Mouse (Mus musculus) heart, postnatal 10 days (tissue): Measurements from ENCODE around the gene Hmg20b. TPM values are rescaled to one million over a fixed set of nuclear protein-coding genes. Genes with fewer than 3 reads are reported as not detected.
A peak's percentile ranks its signal among the peaks of the same experiment; 100 is the strongest.

Source experiments
- DNase-seq, 2 experiments: peaks; one replicate each; pipeline ENCODE4 v3.0.0; 2021
- intact Hi-C: fragments of 180-260 bp; cut with DNase I; formaldehyde crosslinking; loops from one replicate; pipeline ENCODE4 v1.15.1; 2025
- total RNA-seq, 2 experiments: library from RNA; stranded (reverse); gene quantifications; 2 replicates each; pipeline ENCODE4 v1.2.3; 2021

Gene Hmg20b
- total RNA-seq, 2 experiments from 2014 or later: 88.1 to 105 TPM

DNA sequence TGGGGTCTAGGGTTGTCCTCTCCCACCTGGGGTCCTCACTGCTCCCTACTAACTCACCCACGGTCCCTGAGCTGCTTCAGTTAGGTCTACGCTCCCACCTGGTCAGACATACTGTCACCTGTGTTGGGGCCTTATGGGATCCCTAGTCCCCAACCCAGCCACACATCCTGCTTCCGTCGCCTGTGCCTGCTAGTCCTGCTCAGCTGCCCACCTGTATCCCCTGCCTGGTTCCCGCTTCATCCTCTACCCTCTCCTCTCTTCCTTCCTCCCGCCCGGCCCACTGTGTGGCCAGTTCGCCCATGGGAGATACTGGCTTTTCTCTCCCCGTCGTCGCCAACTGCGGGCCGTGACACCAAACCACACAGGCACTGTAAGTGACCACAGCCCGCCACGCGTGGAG, 34.7 kb downstream of the Hmg20b start:
- DNase-seq: no peak
- intact Hi-C loops: no loop called here

DNA sequence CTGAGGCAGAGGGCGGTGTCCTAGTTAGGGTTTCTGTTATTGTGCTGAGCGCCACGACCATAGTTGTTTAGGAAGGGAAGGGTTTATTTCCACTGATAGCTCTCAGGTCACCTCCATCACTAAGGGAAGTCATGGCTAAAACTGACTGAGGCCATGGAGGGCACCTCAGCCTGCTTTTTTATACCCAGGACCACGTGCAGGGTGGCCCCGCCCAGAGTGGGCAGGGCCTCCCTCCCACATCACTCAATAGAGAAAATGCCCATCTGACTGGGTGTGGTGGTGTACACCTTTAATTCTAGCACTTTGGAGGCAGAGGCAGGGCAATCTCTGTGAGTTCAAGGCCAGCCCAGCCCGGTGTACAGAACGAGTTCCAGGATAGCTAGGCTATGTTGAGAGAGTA, 36.1 kb downstream of the Hmg20b start:
- intact Hi-C loops: no loop called here
- DNase-seq: no peak

DNA sequence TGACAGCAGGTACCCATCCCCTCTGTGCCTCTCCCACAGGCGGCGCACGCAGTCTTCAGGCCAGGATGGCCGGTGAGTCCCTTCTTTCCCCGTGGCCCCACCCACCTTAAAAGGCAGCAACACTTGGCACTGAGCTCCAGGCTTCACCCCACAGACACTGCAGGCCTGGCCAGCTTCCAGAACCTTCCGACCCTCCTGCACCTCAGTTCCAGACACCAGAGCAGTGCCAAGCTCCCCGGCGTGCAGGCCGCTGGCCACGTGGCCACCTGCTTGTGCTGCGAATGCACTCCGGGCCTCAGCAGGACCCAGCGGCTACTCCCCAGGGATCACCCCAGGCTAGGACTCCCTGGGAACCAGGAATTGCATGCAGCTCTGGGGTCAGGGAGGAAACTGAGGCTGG, 36.7 kb downstream of the Hmg20b start:
- no peak for DNase-seq
- intact Hi-C loops: no loop called here

DNA sequence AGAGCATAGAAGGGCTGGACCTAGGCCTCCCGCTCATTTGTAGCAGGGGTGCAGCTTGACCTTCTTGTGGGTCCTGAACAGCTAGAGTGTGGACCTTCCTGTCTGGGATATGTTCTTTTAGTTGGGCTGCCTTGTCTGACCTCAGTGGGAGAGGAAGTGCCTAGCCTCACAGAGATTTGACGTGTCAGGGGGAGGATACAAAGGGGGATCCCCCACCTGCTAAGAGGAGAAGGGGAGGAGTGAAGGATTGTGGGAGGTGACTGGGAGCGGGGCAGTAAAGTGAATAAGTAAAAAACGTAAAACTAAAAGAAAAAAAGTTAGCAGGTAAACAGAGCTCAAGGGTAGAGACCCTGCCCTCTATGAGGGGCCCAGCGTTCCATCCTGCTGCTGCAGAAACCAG, 40.7 kb downstream of the Hmg20b start:
- intact Hi-C loops: no loop called here
- no peak for DNase-seq

DNA sequence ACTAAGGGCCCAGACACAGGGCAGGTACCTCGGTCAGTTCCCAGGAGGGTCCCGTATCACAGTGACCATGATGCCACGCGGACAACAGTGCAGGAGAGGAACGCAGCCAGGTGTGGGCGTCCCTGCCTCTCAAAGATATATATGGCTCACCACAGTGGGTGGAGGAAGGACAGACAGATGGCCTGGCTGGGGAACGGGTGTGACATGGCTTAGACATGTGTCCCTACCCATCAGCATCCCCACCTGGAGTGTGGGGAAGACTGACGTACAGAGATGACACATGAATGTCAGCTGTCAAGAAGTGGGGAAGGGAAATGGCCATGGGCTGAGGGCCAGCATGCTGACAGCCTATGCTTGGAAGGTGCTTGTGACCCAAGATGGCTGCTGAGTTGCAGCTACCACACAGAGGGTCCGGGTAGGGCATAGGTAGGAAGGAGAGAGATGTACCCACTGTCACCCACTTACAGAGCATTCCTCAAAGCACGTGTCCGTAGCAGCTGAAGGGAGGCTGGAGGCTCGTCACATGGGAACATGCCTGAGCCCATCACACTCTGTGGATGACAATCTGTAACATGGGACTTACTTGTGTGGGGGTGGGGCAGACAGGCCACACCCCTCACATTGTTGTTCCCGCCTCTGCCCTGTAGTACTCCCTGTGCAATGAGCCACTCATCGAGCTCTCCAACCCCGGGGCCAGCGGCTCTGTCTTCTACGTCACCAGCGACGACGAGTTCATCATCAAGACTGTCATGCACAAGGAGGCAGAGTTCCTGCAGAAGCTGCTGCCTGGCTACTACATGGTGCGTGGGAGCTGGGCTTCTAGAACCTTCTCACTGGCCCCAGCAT, 43.2 kb downstream of the Hmg20b start:
- intact Hi-C loops: no loop called here
- no peak for DNase-seq

DNA sequence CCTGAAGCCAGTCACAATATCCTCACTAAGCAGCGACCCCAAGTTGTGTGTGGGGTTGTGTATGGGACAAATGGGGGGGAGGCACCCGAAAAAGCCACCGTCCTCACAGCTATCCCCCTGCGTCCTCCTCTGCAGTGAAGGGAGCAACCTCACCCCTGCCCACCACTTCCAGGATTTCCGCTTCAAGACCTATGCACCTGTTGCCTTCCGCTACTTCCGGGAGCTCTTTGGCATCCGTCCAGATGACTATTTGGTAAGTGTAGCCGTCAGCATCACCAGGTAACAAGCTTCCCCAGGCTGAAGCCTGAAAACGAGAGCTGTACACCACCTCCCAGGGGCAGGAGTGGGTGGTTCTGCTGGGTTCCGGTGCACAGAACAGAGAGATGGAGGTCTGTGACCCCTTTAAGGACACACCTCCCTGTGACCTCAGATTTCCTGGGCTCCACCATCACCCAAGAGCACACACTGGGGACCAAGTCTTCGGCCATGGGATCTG, 44.1 kb downstream of the Hmg20b start:
- no peak for DNase-seq
- intact Hi-C loops: no loop called here

DNA sequence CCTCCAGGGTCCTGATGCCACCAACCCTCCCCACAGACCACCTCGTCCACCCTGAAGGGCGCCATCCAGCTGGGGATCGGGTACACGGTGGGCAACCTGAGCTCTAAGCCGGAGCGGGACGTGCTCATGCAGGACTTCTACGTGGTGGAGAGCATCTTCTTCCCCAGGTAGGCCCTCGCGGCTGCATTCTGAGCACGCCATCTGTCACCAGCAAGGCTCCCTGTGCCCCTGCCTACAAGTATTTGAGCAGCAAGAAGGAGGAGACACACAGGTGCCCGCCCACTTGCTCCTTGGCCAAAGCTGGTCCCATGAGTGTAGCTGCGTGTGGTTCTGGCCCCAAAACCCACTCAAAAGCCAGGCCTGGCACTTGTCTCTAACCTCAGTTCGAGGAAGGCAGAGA, 44.6 kb downstream of the Hmg20b start:
- intact Hi-C loops: loop anchor here (1.0 kb wide), 1 partner anchor 16 kb away; no protein-coding TSS in a partner anchor
- DNase-seq: no peak

DNA sequence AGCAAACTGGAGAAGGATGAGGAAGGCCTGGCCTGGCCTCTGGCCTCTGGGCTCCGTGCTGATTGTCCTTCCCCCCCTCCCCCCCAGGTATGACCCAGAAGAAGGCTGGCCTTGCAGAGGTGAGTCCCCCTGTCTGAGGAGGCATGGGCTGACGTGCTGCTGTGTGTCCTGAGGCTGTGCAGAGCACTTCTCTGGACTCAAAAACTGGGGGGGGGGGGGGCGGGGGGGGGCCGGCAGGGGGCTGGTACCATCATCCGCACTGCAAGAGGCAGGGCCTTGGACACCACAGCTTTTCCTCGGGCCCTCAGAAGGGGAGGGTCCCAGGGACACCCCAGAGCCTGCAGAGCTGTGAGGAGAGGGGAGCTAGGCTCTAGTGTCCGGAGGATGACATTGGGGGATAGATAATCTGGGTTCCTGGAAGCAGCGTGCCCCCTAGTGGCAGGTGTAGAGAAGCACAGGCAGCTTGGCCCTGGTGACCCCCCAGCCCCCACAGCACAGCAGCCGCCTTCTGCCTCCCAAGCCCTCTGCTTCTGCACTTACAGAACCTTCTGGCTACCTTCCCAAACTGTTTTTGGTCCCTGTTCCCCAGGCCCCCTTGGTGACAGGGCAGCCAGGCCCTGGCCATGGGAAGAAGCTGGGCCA, 45.6 kb downstream of the Hmg20b start:
- peak; percentile 57 to 80 for DNase-seq
- intact Hi-C loops: loop anchor here (1.0 kb wide), 1 partner anchor 15 kb away; no protein-coding TSS in a partner anchor

DNA sequence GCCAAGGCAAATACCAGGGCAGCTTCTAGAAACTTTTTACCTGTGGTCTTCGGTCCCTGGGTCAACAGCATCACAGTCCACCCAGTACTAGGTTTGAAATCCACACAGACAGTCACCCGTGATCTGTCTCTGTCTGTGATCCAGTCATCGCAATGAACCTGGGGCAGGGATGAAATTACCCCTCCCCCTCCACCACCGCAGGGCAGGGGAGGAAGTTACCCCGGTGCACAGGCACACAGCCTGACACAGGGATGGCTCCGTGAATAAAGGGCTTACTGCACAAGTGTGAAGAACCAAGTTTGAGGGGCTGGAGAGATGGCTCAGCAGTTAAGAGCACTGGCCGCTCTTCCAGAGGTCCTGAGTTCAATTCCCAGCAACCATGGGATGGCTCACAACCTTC, 46.5 kb downstream of the Hmg20b start:
- intact Hi-C loops: no loop called here
- no peak for DNase-seq

DNA sequence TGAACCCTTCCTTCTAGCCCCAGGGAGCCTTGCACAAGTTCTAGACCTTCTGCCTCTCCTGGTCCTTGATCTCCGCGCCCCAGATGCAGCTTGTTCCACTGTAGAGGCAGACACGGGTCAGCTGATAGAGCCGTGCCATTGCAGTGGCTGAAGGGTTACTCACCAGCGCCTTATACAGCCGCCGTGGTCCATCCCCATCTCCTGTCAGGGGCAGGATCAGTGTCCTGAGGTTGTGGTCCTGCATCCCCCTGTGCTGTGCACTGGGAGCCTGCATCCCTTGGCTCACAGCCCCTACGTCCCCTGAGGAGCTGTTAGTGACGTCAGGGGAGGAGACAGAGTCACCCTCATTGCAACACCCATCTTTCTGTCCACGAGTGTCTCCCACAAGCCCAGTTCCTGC, 47.0 kb downstream of the Hmg20b start:
- DNase-seq: no peak
- intact Hi-C loops: no loop called here

DNA sequence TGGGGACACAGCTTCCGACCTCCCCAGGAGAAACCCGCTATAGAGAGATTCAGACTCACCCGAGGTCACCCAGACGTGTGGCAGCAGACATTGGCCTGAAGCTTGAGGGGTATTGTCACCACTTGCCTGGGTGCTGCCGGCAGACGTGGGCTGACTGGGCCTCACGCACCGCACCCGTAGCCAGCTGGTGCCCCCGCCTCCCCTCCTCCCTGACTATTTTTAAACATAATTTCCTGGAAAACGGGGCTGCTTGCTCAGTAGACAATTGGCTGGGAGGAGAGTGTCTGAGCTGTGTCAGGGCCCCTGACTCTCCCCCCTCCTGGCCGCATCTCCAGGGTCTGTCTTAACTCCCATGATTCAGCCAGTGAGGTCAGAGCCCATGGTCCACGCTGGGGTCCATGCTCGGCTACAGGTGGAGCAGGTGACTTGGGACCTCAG, 47.5 kb downstream of the Hmg20b start:
- intact Hi-C loops: no loop called here
- peak; percentile 67 for DNase-seq

DNA sequence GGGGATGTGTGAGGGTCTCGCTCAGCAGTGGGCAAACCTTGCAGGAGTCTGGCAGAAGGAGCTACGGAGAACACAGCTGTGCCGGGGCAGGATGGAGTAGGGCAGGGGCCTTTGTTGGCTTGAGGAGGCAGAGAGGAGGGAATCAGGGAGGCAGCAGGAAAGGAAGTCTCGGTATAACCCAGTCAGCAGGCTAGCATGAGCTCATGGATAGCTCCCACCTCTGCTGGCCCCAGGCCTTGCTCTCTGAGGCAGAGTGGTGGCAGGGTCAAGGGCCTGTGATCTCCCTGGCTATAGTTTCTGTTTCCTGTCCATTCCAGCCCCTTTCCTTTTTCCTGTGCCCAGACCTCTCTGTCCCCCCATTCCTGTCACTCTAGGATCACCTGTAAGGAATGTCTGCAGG, 48.0 kb downstream of the Hmg20b start:
- intact Hi-C loops: no loop called here
- DNase-seq: no peak

DNA sequence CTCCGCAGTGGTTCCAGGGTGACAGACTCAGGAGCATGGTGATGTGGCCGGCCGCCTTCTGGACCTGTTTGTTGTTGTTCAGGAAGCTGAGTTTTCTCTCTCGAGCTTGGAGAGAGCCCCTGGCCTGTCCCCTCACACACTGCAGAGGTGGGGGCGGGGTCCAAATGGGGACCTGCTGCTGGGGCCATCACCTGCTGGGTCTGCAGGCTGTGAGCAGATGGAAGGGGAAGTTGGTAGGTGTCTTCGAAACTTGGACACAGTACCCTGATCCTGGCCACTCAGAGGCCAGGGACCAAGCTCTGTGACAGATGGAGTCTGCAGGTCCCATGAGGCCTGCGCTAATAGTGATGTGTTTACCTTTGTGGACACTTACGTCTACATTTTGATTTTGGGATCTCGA, 49.0 kb downstream of the Hmg20b start:
- intact Hi-C loops: no loop called here
- DNase-seq: no peak

DNA sequence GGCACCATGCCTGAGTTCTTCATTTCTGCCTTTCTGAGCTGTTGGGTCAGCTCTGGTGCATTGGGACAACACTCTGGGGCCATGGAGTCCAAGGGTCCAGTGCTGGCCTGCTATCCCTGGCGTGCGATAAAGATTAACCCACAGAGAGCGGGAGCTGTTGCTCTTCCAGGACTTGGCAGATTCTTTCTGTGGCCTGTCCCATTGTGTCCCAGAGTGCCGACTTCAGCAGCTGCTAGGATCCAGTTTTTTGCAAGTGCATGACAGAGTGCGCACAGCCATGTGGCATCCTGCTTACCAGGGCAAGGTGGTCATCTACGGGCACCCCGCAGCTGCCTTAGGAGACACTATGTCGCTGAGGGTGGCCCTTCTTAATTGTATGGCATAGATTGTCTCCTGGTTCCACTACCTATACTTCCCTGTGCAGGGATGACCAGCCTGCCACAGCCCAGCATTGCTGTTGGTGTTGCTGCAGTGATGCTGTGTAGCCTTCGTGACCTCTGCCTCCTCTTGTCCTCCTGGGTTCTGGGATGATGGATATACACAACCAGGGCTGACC, 49.9 kb downstream of the Hmg20b start:
- no peak for DNase-seq
- intact Hi-C loops: no loop called here

DNA sequence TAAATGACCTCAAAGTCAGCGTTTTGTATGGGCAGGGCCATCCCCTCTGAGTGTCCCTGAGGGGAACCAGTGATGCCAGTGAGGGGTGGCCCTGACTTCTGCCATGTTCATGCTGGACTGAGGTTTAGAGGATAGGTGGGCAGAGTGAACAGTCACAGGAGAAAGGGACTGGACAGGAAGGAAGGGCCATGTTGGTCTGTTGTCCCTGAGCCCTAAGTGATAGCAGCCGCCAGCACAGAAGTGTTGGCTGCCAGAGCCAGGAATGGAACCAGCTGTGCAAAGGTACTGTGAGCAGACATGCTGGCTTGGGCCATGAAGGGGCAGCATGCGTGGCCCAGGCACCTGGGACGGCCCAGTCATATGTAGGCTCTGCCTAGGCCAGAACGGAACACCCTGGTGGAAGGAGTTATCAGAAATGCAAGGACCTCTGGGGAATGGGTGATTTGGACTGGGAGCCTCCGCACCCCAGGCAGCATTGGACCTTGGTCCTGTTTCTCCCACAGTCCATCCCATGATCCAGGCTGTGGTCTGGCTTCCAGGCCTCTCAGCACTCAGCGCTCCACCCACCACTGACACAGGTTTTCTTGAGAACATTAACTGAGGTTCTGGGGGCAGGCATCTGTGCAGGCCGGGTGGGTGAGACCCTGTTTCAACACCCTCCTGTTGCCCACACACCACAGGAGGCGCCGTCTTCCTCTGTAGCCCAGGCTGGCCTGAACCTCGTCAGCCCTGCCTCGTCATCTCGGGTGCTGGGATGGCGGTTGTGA, 50.5 kb downstream of the Hmg20b start:
- no peak for DNase-seq
- intact Hi-C loops: no loop called here

DNA sequence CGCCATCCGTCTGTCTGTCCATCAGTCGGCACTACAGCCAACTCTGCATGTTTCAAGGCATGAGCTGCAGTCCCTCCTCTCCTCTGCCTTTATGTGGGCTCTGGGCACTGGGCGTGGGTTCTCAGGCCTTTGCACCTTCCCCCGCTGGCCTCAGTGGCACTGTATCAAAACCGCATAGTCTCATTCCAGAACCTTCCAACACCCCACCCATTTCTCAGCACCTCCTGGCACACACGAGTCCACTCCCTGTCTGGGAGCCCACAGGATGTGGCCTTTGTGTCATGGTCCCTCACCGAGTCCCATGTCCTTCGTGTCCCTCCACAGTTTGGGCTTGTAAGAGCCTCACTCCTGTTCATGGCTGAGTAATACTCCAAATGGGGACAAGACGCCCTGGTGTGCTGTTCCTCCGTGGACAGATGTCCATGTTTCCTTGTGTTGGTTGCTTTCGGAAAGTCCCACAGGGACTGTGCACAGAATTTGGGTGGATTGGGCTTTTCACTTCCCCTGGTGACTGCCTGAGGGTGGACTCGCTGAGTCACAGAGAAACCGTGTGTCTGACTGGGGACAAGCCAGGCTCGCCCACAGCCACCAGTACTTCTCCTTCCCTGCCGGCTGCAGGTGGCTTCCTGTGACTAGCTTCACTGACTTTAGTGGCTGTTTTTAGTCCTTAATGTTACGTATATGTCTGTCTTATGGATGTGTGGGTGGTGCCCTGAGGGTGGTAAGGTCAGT, 51.7 kb downstream of the Hmg20b start:
- intact Hi-C loops: no loop called here
- DNase-seq: no peak

DNA sequence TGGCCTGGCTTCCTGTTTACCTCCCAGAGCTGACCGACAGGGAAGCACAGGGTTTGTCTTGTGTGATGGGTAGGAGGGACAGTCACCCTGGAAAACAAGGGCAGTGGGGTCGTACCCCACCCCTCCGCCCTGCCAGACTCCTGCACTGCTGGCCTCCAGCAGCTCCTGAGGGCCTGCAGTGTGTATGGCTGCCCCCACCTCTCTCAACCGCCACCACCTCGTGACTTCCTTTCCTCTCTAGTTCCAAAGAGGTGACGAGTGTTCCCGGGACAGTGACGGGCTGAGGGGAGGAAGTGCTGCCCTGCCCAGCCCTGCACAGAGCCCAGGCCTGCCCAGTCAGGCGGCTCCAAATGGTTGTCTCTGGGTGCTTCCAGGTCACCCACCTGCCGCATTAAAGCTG, 52.4 kb downstream of the Hmg20b start:
- peak; percentile 68 to 72 for DNase-seq
- intact Hi-C loops: no loop called here

DNA sequence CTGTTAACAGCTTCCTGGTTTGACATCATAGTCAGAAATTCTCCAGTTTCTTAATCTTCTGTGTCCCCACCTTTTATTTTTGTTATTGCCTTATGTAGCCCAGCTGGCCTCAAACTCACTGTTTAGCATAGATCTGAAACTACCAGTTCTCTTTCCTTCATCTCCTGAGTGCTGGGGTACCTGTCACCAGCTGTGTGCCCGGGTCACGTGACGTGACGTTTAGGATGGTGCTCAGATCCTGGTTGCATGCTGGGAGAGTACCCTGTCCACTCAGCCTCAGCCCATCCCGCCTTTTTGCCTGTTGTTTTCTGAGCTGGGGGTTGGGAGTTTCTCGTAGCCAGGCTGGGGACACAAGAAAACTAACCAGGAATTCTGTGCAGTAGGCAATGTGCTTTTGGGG, 53.0 kb downstream of the Hmg20b start:
- DNase-seq: no peak
- intact Hi-C loops: no loop called here
